Mouse (Mus musculus) bone marrow macrophage, adult 2 months (primary cell): Measurements from ENCODE around the gene Kif21b. TPM values are rescaled to one million over a fixed set of nuclear protein-coding genes. Genes with fewer than 3 reads are reported as not detected.
A peak's percentile ranks its signal among the peaks of the same experiment; 100 is the strongest.

Experiments
- H3K27ac ChIP-seq: 2 replicates; pipeline ENCODE4 v1.5.1; 2012; ENCODE audit warnings: low read depth, low read length; ENCODE audit not compliant: insufficient read depth
- H3K4me1 ChIP-seq: 2 replicates; pipeline ENCODE4 v1.6.1; 2012; ENCODE audit warnings: low read length; ENCODE audit not compliant: control insufficient read depth, insufficient read depth
- H3K4me3 ChIP-seq: 2 replicates; pipeline ENCODE4 v1.5.1; 2012; ENCODE audit warnings: mild to moderate bottlenecking, low read length, moderate library complexity; ENCODE audit not compliant: insufficient read depth
- CTCF ChIP-seq: IDR thresholded peaks from 2 replicates; pipeline ENCODE4 v1.5.1; 2012; ENCODE audit warnings: low read depth, mild to moderate bottlenecking, low read length, moderate library complexity
- POLR2A ChIP-seq: IDR thresholded peaks from 2 replicates; pipeline ENCODE4 v1.6.1; 2012; ENCODE audit warnings: mild to moderate bottlenecking, low read depth, low read length, borderline replicate concordance
- polyA plus RNA-seq: library from polyadenylated mRNA; stranded (reverse); fragments of >200 nt; gene quantifications from 2 replicates; pipeline ENCODE4 v1.2.4, GENCODE M21; 2012; ENCODE audit not compliant: missing spikeins, insufficient read depth, insufficient read length

The Kif21b gene
- 16.2 and 17.9 TPM in 2 replicates for polyA plus RNA-seq

DNA sequence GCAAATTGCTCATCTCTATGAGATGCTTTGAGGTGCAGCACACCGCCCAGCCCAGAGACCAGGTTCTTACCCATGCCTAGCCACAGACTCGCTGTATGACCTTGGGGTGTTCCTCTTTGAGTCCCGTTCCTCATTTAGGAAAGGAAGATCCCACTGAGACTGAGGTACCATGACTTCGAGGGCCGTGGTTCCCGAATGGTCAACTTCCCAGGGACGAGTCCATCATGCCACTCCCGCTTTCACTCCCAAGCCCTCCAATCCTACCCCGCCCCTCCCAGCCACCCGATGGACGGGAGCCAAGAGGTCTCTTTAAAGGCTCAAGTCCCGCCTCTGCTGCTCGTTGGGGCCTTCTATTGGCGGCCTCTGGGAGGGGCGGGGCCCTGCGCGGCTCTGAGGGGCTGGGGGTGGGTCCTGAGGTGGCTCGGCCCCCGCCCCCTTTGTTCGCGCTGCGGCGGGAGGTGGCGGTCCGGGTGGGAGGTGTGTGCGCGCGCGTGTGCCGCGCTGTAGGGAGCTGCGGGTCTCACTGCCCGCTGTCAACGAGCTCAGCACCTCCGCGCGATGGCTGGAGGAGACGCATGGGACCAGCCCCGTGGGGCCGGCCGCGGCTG, at the start of gene Kif21b:
Gene Kif21b, plus strand, starts transcription at position 439 of the 608 bp plus-strand sequence.
- Histone ChIP-seq H3K27ac (peak within 1 kb of the TSS; percentile 49), H3K4me3 (peak within 1 kb of the TSS; percentile 92), H3K4me1 (peaks cover 68% of the 10 kb centered on the region)
- TF ChIP-seq CTCF (no peak), POLR2A (no peak)

- Histone ChIP-seq H3K27ac (no peak overlapping the region), H3K4me1 (no peaks in the 10 kb centered on the region), H3K4me3 (no peak overlapping the region)
- TF ChIP-seq POLR2A (no peak), CTCF (no peak)
These were observed 45.1 kb upstream of the Kif21b start for GRCm38 (mm10) chr1:136085988-136086685.

- Histone ChIP-seq H3K4me1 (no peaks in the 10 kb centered on the region), H3K4me3 (no peak overlapping the region), H3K27ac (no peak overlapping the region)
- TF ChIP-seq POLR2A (no peak), CTCF (no peak)
These were observed 41.6 kb upstream of the Kif21b start for GRCm38 (mm10) chr1:136089368-136090165.

- no peak for TF ChIP-seq POLR2A
- TF ChIP-seq CTCF, result no peak
- no peaks in the 10 kb centered on the region for H3K4me1 ChIP-seq
- no peak overlapping the region for H3K27ac ChIP-seq
- H3K4me3 ChIP-seq, result no peak overlapping the region
These were observed 37.5 kb upstream of the Kif21b start for GRCm38 (mm10) chr1:136093726-136094125.

DNA sequence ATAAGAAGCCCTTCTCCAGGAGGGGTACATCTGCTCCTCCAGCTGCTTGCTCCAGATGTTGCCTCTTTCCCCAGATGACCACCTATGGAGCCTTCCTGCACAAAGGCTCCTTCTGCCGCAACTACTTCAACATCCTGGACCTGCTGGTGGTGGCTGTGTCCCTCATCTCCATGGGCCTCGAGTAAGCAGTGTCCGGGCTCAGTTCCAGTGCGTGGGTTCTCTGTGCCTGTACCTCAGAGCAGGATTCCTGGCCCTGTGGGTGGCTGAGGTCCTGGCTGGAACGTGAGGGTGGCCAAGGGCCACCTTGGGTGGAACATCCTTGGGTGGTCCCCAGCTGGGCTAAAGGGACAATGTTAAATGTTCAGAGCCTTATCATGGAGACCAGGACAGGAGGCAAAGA, 36.4 kb upstream of the Kif21b start:
- Histone ChIP-seq H3K4me1 (no peaks in the 10 kb centered on the region), H3K4me3 (no peak overlapping the region), H3K27ac (no peak overlapping the region)
- no peak for TF ChIP-seq CTCF
- TF ChIP-seq POLR2A, result no peak

DNA sequence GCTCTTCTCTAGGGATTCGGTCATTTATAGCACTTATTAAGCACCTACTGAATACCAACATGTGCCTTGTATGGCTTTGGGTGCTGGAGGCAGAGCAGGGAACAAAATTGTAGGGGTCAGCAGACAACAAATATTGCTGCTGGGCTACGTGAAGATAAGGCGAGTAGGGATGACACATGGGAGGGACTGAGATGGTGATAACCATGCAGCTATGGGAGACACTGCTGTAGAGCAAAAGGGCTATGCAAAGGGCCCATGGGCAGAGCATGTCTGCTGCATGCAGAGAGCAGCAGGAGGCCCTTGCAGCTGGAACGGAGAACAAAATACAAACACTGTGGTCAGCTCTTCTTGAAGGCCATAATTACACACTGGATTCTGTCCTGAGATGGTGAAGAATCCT, 29.1 kb upstream of the Kif21b start:
- Histone ChIP-seq H3K4me1 (no peaks in the 10 kb centered on the region), H3K4me3 (no peak overlapping the region), H3K27ac (no peak overlapping the region)
- TF ChIP-seq CTCF (no peak), POLR2A (no peak)

- no peak overlapping the region for H3K27ac ChIP-seq
- no peak for TF ChIP-seq CTCF
- TF ChIP-seq POLR2A, result no peak
- no peak overlapping the region for H3K4me3 ChIP-seq
- H3K4me1 ChIP-seq, result no peaks in the 10 kb centered on the region
These were observed 28.6 kb upstream of the Kif21b start for GRCm38 (mm10) chr1:136102551-136102950.

DNA sequence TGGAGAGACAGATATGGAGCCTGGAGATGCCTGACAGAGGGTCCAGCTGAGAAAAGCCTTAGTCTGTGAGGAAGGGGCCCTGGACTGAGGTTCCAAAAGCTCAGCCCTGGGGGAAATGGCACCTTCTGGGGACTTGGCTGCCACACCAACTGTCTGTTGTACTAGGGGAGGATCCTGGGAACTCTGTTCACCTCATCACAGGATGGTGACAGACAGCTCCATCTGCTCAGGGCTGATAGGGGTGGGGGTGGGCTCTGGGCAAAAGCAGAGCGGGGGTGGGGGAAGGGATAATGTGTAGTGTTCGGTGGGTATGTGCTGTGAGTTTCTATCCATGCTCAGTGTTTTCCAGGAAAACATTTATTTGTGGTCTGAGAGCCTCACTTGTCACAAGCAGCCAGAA, 28.2 kb upstream of the Kif21b start:
- no peak for TF ChIP-seq CTCF
- no peak for TF ChIP-seq POLR2A
- H3K4me1 ChIP-seq, result no peaks in the 10 kb centered on the region
- no peak overlapping the region for H3K4me3 ChIP-seq
- no peak overlapping the region for H3K27ac ChIP-seq

DNA sequence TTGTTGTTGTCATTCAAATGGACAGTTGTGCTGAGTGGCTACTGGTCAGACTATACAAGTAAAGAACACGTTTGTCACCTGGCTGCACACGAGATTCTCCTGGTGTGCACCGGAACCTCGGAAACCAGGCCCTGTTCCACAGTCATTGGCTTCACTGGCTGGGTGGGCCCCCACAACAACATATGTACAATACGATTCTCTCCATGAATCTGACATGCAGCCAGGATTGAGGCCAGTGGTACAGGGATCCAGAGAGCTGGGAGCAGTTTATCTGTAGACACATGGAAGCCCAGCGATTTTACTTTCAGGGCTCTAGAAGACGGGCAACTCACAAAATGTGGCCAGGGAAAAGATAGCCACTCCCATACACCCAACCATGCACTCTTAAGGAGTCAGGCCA, 27.5 kb upstream of the Kif21b start:
- Histone ChIP-seq H3K27ac (no peak overlapping the region), H3K4me1 (no peaks in the 10 kb centered on the region), H3K4me3 (no peak overlapping the region)
- TF ChIP-seq POLR2A (no peak), CTCF (no peak)

DNA sequence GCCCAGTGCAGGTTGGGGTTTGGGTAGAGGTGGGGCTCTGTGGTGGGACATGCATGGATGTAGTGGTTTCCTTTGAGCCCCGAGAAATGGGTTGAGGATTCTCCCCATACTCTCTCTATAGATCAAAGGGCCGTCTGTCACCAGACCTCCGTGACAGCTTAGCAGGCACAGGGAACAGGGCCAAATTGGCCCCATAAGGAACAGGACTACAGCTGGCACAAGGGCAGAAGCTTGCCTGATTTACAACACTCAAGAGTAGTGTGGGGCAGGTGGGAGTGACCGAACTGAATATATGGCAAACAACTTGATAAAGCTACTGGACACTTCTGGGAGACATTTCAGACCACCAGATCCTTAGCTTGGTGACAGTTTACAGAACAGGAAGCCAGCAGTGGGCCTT, 26.4 kb upstream of the Kif21b start:
- Histone ChIP-seq H3K27ac (no peak overlapping the region), H3K4me1 (no peaks in the 10 kb centered on the region), H3K4me3 (no peak overlapping the region)
- TF ChIP-seq CTCF (no peak), POLR2A (no peak)
